Mouse (Mus musculus) CH12F3 (cell line): ENCODE measurements around the gene Unc13b.

Source experiments
- in situ Hi-C: fragments of 300-500 bp; cut with MboI; formaldehyde crosslinking; loops from 2 replicates; pipeline ENCODE4 v1.14.3; 2020; ENCODE audit warnings: low sequenced_read_pairs

Unc13b gene

DNA sequence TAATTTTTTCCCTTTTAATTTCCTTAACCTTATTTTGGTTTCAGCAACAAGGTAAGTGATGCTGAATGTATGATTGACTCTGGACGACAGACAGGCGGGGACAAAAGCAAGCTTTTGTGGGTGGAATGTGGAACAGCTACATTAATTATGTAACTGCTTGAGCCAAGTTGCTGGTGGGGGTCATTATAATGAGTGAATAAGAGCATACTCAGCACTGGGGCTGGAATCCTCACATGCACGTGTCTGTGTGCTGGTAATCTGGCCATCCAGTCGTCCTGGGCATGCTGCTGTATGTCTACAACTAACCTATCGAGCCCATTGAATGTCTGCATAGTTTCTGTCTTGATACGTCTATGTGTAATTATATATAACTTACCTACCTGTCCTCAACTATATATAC is 150.9 kb downstream of the Unc13b start:
- in situ Hi-C loops = no loop called here

DNA sequence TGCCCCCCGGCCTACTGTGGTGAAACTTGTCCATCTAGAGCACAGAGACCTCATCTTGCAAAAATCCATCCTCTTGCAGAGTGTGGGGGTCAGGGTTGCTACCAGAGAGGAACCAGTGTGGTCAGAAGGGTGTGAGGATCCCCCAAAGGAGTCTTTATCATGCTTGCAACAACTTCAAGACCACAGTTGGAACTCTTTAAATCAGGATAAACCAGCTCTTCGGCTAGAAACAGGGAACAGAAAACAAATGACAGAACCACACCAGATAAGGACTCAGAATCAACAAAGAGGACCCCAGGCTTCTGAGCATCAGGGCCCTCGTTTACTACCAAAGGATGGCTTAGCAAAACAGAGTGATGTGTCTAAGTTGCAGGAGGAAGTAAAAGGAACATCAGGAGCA is 157.7 kb downstream of the Unc13b start:
- in situ Hi-C loops = no loop called here

DNA sequence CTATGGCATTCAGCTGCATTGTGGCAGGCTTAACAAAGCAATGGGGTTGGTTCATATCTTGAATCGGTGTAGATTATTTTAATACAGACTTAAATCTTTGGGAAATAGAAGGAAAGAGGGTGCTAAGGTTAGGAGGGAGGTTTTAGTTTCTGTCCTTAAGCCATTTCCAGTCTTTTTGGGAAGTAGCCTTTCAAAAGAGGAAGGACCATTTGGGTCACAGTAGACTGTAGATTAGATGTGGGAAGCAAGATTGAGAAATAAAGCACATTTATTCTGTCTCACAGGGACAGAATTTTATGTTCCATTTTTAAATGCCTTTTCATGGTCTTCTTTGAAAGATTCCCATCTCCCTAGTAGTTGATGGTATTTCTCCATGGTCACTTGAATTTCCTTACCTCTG is 159.2 kb downstream of the Unc13b start:
- in situ Hi-C loops = no loop called here

DNA sequence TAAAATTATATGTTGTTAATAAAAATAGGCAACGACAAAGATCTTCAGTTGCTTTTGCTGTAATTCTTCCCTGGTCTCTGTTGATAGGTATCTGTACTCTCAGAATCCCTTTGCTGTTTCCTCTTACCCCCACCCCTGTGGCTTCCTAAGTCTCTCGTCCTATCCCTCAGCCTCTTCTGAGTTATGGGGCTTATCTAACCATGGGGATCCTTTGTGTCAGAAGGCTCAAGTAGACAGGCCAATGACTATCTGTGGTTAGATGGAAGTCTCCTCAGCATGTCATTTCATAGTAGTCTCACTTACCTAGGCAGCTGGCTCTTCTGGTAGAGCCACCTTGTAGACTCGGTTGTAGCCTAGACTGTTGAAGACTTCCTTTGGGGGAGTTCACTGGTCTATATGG is 173.1 kb downstream of the Unc13b start:
- in situ Hi-C loops = no loop called here

DNA sequence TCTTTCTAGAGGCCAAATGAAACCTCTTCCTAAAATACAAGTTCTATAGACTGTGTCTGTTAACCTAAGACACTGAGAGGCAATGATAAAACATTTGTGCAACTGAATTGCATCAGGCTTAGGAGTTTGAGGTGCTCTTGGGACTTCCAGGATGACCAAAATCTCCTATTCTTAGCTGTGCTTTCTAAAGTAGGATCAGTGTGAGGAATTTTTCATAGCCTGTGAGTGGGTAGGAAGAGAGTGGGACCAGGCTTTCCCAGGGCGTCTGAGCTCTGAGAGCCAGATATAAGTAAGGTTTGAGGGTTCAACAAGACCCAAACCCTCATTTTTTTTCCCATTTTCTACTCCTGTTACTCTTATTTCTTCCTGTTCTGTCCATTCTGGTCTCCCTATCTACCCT is 174.2 kb downstream of the Unc13b start:
- in situ Hi-C loops = no loop called here

DNA sequence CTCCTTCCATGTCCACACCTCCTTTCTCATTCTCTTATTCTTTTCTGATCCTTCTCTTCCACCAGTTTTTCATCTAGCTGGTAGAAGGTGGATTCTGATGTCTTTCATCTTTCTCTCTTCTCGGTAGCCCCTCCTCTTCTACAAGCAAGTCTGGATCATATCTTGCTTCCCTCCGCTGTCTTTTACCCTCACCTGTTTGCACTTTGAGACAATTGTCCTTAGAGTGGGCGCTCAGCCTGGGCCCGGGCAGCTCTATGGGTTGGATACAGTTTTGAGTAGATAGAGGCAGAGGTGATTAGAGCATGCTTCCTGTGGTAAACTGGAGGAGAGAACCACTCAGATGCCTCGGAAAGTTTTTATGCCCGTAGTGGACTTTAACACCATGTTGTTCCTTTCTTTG is 174.7 kb downstream of the Unc13b start:
- in situ Hi-C loops = no loop called here

DNA sequence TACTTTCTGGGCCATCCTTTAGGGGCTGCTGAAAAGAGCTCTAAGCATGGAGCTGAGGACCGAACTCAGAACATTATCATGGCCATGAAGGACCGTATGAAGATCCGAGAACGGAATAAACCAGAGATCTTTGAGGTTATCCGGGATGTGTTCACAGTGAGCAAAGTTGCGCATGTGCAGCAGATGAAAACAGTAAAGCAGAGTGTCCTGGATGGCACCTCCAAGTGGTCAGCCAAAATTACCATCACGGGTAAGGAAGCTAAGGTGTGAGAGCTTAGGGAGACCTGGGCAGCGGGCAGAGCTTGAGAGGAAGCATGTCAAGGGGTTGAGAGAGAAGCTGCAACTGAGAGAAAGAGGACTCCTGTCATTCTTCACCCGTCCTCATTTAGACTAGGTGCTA is 178.1 kb downstream of the Unc13b start:
- in situ Hi-C loops = no loop called here

DNA sequence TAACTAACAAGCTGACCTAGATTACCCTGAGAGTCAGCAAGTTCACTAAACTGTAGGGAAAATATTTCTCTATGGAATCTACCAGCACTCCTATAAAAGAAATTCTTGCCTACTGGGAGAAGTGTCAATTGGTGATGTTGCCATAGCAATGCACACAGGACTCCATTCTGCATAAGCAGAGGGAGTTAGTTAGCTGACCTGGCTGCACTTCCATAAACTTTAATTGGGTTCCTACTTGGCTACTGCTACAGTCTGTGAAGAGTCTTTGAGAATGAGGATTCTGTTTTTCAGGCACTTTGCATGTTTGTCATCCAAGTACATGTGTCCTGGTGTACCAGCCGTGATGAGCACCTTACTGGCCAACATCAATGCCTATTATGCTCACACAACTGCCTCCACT is 182.0 kb downstream of the Unc13b start:
- in situ Hi-C loops = no loop called here

DNA sequence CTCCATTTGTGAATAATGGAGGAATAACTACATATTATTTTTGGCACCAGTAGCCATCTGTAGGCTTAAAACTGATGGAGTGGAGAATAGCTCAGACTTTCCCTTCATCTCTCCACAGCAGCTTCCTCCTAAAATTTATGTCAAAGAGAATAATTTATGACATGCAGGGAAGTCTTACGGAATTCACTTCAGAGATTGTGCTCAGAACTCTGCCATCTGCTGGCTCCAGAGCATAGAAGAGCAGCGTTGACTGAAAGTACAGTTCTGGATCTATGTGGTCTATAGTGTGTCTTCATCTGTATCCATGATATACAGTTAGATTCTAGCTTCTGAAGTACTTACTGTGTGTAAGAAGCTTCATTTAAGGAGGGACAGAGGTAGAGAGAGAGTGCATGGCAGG is 185.3 kb downstream of the Unc13b start:
- in situ Hi-C loops = no loop called here

DNA sequence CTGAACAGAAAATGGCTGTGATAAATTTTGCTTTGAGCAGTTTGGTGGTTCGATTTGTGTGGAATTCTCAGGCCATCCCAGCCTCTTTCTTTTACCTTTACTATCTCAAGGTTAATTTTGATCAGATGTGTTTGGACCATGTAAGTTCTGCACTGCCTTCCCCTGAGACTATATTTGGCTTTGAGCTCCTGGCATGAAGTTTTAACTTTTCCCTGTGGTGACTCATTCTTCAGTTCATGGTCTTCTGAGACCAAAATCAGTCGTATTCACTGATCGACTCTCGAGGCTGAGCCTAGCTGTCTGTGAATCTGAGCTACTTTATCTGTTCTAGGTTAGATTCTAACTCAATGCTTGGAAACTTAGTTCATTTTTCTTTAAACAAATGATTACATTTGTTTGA is 187.0 kb downstream of the Unc13b start:
- in situ Hi-C loops = no loop called here

DNA sequence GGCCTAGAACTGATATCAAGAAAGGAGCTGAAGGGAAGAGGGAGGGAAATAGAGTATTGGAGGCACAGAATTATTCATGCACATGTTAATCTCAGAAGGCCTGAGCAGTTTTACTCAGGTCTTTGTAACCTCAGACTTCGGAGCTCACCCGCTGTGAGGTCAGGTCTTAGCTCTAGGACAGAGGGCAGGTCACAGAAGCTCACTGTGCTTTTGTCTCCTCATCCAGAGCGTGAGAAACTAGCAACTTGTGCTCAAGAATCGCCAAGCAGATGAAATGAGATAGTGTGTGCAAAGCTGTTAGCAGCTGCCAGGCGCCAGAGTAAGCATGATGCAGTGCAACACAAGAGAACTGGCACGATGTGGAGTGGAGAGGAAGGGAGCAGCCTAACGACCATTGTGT is 189.3 kb downstream of the Unc13b start:
- in situ Hi-C loops = no loop called here

DNA sequence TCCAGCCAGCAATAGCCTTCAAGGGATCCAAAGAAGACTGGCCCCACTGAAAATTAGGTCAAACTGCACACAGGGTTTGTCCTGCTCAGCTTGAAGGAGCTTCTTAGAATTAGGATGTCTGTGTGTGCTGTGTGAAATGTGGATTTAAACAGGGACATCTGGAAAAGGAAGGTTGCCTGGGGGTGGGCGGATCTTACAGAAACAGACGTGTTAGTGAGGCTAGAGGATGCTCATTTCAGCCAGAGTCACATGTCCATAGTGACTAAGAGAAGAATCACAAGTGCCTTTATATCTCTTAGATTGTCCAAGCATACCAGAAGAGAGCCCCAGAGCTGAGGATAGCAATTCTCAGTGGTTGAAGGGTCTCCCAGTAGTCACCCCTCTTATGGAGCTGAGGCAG is 190.2 kb downstream of the Unc13b start:
- in situ Hi-C loops = no loop called here

DNA sequence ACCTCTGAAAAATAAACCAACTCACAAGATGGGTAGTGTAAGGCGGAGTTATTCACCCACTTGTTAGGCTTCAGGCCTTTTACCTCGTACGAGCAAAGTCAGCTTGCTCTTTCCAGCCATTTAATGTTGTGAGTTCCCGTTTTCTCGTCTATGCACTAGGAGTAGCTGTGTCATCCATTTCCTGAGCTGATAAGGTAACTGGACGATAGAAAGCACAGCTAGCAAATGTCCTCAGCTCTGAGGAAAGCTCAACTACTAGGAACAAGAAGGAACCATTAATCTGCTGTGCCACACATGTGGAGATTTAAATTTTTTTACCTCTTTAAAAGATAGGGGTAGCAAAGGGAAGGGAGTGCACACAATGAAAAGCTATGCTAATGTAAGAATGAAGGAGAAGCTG is 192.5 kb downstream of the Unc13b start:
- in situ Hi-C loops = no loop called here

DNA sequence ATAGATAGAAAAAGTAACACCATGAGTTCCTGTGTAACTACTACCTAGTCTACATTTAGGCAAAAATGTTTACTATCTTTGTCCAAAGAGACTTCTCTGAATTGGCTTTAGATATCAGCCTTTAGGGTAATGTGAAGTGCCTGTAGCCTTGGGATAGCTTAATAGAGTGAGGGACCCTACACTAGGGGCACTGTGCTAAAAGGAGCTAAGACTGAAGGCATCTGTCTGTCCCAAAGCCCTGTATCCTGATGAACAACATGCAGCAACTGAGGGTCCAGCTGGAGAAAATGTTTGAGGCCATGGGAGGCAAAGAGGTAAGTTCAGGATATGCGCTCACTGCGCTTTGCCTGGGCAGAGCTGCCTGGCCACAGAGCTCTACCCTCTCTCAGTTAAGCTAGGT is 198.3 kb downstream of the Unc13b start:
- in situ Hi-C loops = no loop called here

DNA sequence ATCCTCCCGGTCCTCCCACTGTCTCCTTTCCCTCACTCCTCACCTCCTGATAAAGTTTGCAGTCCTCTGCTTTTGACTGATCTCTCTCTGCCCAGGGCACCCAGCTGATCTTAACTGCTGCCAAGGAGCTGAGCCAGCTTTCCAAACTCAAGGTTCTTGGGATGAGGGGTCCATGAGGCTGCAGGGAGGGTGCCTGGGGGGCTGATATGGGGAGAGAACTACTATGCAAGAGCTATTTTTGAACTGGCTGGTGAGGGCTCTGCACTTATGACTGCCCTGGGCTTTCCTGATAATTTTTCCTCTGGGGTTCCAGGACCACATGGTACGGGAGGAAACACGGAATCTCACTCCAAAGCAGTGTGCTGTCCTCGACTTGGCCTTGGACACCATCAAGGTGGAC is 199.8 kb downstream of the Unc13b start:
- in situ Hi-C loops = no loop called here

DNA sequence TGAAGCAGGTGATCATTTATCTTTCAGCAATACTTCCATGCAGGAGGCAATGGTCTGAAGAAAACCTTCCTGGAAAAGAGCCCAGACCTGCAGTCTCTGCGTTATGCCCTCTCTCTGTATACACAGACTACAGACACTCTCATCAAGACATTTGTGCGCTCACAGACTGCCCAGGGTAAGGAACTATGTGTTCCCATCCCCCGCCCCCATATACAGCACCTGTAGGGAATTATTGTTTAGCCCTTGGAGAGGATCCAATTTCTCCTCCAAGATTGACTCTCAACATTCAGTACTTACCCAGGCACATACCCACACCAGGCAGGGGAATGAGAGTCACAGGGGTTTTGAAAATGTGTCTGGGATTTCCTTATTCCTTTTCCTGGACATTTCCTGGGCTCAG is 200.7 kb downstream of the Unc13b start:
- in situ Hi-C loops = no loop called here

DNA sequence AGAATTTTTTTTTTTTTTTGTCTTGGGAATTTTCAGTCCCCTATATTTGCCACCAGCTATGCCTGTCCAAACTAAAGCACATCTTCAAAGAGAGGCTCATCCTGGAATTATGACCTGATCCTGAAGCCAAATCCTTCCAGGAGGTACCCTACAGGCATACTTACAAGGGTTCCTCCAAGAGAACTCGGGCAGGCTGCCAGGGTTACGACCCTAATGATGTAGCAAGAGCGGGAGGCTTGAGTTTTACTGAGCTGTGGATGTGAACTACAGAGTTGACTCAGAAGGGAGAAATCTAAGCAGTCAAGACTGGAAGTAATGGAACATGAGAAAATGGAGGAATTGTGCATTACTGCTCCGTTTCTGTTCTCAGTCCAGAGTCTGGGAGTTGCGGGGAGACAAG is 201.3 kb downstream of the Unc13b start:
- in situ Hi-C loops = no loop called here

DNA sequence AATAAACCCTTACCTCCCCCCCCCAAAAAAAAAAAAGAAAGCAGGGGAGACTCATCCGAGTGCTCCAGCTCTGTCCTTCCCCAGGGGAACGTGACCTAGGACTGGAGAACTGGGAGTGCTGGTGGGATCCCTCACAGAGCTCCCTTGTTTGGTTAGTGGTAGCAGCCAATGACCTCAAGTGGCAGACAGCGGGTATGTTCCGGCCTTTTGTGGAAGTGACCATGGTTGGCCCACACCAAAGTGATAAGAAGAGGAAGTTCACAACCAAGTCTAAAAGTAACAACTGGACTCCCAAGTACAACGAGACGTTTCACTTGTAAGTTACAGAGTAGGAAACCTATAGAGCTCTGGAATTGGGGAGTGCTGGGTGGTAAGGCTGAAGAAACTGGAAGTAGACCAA is 204.1 kb downstream of the Unc13b start:
- in situ Hi-C loops = no loop called here

DNA sequence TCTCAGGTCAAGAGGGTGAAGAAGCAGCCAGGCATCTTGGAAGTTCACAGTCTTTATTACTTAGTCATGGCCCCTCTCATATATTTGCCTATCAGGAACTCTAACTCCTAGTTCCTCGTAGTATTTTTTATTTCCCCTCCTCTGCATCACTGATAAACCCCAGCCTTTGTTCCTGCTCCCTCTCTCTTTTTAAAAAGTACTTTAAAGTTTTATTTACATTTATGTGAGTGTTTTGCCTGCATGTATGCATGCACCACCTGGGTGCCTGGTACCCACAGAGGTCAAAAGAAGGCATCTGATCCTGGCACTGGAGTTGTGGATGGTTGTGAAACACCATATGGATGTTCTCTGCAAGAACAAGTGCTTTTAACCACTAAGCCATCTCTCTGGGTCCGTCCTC is 207.4 kb downstream of the Unc13b start:
- in situ Hi-C loops = no loop called here

DNA sequence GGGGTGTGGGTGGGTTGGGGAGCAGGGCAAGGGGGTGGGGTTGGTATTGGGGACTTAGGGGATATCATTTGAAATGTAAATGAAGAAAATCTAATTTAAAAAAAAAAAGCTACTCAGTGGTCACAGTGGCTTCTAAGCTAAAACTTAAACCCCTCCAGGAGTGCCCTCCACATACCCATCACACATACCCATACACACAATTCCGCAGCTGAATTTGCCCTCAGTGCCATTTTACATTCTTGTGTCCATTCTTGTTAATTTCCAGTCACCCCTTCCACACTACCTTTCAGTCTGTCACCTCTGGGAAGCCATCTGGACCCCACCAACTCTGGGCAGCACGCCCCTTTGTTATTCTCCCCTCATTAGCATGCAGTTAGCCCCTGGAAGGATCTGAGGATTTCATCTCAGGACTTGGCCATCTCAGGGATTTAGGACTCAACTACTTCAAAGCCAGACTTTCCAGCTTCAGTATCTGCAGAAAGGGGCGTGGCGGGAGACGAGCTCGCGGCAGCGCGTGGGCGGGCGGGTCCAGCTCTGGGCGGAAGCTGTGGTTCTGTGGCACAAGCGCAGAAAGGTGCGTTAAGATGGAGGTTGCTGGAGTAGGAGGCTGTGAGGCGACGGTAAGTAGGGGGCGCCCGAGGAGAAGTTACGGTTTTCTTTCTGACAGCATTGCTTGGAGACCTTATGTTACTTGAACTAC is 208.0 kb downstream of the Unc13b start, which contains the start of gene Atp8b5:
Gene Atp8b5 (plus strand): TSS at position 537 of the 700 bp plus-strand sequence.
- in situ Hi-C loops = no loop called here

DNA sequence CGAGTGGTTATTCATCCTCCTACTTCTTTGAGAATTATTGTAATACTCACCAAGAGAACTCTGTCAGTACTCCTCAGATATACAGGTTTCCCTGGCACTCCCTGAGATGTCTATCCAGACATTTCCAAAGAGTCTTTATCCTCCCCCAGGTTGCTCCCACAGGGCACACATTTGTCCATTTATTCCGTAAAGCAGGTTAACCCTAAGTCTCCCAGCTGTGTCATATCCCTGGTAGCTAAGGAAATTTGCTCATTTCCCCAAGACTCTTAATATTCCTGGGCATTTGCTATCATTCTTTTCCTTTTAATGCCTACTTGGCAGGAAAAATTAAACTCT is 208.5 kb downstream of the Unc13b start:
- in situ Hi-C loops = no loop called here

DNA sequence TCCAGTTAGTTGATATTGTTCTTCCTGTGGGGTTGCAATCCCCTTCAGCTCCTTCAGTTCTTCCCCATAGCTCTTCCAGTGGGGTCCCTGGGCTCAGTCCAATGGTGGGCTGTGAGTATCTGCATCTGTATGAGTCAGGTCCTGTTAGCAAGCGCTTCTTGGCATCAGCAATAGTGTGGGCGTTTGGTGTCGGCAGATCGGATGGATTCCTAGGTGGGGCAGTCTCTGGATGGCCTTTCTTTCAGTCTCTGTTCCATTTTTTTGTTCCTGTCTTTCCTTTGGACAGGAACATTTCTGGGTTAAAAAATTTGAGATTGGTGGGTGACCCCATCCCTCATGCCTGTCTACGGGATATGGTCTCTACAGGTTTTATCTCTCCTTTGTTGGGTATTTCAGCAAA is 226.7 kb downstream of the Unc13b start:
- in situ Hi-C loops = no loop called here

DNA sequence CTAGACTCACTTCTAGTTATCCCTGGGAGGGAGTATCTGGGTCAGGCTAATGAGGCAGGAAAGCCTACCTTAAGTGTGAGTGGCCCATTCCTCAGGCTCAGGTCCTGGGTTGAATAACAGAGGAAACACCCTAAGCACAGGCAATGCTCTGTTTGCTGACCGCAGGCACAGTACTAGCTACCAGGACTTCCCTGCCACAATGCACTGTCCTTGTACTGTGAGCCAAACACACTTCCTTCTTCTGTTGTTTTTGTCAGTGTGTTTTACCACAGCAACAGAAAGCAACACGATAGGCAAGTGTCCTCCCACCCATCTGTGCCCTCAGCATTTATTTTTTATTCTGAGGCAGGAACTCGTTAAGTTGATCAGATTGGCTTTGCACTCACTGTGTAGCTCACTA is 228.6 kb downstream of the Unc13b start:
- in situ Hi-C loops = no loop called here

DNA sequence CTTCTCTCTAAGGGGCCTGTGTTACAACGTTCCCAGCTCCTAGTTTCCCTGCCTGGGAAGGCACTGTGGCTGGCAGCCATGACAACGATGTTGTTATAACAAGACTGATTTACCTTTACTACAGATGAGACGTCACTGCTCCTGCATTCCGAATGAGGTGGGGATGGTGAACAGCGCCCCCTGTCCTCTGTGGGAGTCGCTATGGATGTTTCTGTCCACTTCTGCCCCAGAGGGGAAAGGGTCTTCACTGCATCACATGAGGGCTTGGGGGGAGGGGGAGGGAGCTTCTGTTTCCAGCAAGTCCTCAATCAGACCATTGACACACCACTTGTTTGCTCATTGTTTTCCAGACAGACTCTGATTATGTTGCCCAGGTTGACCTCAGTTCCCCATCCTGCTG is 235.2 kb downstream of the Unc13b start:
- in situ Hi-C loops = no loop called here
